Mouse (Mus musculus) liver, postnatal 0 days (tissue): Measurements from ENCODE around the gene Rrnad1. TPM values are rescaled to one million over a fixed set of nuclear protein-coding genes. Genes with fewer than 3 reads are reported as not detected.
A peak's percentile ranks its signal among the peaks of the same experiment; 100 is the strongest.

Experiments used
- ATAC-seq: fragments of 200-750 bp; cut with Nextera tagmentation; 2 replicates; pipeline ENCODE4 v1.8.0; 2017; ENCODE audit warnings: mild to moderate bottlenecking, moderate library complexity
- DNase-seq: peaks from one replicate; pipeline ENCODE4 v3.0.0-alpha.2; 2016
- H3K27ac ChIP-seq: fragments of 300-500 bp; sonication (generic); 2 replicates; pipeline ENCODE4 v1.5.1; 2014; ENCODE audit warnings: antibody characterized with exemption, moderate library complexity, mild to moderate bottlenecking, low read depth
- H3K27me3 ChIP-seq: fragments of 300-500 bp; sonication (generic); 2 replicates; pipeline ENCODE4 v1.6.1; 2014; ENCODE audit warnings: low read length, control low read depth, mixed read lengths; ENCODE audit not compliant: insufficient read depth
- H3K36me3 ChIP-seq: fragments of 300-500 bp; sonication (generic); replicated peaks from 2 replicates; pipeline ENCODE4 v1.6.1; 2014; ENCODE audit warnings: mild to moderate bottlenecking, control low read depth, low read length, moderate library complexity, mixed read lengths; ENCODE audit not compliant: insufficient read depth
- H3K4me1 ChIP-seq: fragments of 300-500 bp; sonication (generic); 2 replicates; pipeline ENCODE4 v1.6.1; 2014; ENCODE audit warnings: antibody characterized with exemption, mild to moderate bottlenecking, control low read depth; ENCODE audit not compliant: insufficient read depth
- H3K4me2 ChIP-seq: fragments of 300-500 bp; sonication (generic); 2 replicates; pipeline ENCODE4 v1.6.1; 2014; ENCODE audit warnings: low read depth, mild to moderate bottlenecking, low read length, moderate library complexity, mixed read lengths
- H3K4me3 ChIP-seq: fragments of 300-500 bp; sonication (generic); 2 replicates; pipeline ENCODE4 v1.5.1; 2014; ENCODE audit warnings: low read depth, low read length
- H3K9ac ChIP-seq: fragments of 300-500 bp; sonication (generic); replicated peaks from 2 replicates; pipeline ENCODE4 v1.6.1; 2014; ENCODE audit warnings: mild to moderate bottlenecking, moderate library complexity
- H3K9me3 ChIP-seq: fragments of 300-500 bp; sonication (generic); 2 replicates; pipeline ENCODE4 v1.6.1; 2016; ENCODE audit warnings: mild to moderate bottlenecking, control low read depth, low read length, mixed read lengths
- CTCF ChIP-seq: sonication (generic); IDR thresholded peaks from 2 replicates; pipeline ENCODE4 v1.5.1; 2016; ENCODE audit warnings: antibody characterized with exemption, low read depth
- EP300 ChIP-seq: IDR thresholded peaks from 2 replicates; pipeline ENCODE4 v1.6.1; 2016; ENCODE audit warnings: antibody characterized with exemption, low read depth, mild to moderate bottlenecking
- WGBS: fragments of 180-500 bp; shearing (Covaris S2); extraction: QIAGEN DNeasy Blood & Tissue Kit; methylation state at CpG from one replicate; pipeline ENCODE4 v1.1.7; 2014; ENCODE audit not compliant: insufficient replicate concordance; 5-methylcytosine and 5-hydroxymethylcytosine counted together
- polyA plus RNA-seq: library from polyadenylated mRNA; unstranded; fragments of >200 nt; fragmentation: Nextera tagmentation; extraction: Ambion mirVana; gene quantifications from 2 replicates; pipeline ENCODE4 v1.2.1, GENCODE M21; 2015

Rrnad1 gene
- 4.3 TPM in 2 replicates for polyA plus RNA-seq

GRCm38 (mm10) chr3:87930078-87930795 is at the start of gene Rrnad1, which contains the start of gene Isg20l2:
Gene Rrnad1 (minus strand): TSS chr3:87930717.
Gene Isg20l2 (plus strand): TSS chr3:87930314.
- Histone ChIP-seq H3K4me2 (peak within 1 kb of the TSS; percentile 90), H3K9ac (peak within 1 kb of the TSS; percentile 88), H3K27ac (peak within 1 kb of the TSS; percentile 95), H3K4me3 (peak within 1 kb of the TSS; percentile 87), H3K4me1 (peaks cover 28% of the 10 kb centered on the region), H3K27me3 (no peaks in the 10 kb centered on the region), H3K36me3 (peaks cover 32% of the 10 kb centered on the region), H3K9me3 (no peaks in the 10 kb centered on the region)
- peak; percentile 96 for ATAC-seq
- WGBS, result under 1% methylated on average over 62 of the region's 78 CpGs
- TF ChIP-seq EP300, result peak; percentile 32; the same call in 1 of the 2 replicates
- peak; percentile 93 for TF ChIP-seq CTCF
- peak; percentile 96 for DNase-seq

GRCm38 (mm10) chr3:87980085-87980484 is 49.6 kb upstream of the Rrnad1 start:
- TF ChIP-seq CTCF (no peak), EP300 (no peak)
- Histone ChIP-seq H3K9me3 (no peaks in the 10 kb centered on the region), H3K4me2 (no peak overlapping the region), H3K36me3 (no peaks in the 10 kb centered on the region), H3K4me1 (peaks cover 20% of the 10 kb centered on the region), H3K4me3 (no peak overlapping the region), H3K27me3 (0 out of 2 replicates have a peak, but pooled peaks cover 3% of the 10 kb centered on the region), H3K9ac (no peak overlapping the region), H3K27ac (no peak overlapping the region)
- ATAC-seq (no peak), DNase-seq (no peak)
- WGBS, result 56% methylated on average over 3 of the region's 3 CpGs

- Histone ChIP-seq H3K9ac (no peak overlapping the region), H3K9me3 (no peaks in the 10 kb centered on the region), H3K4me2 (no peak overlapping the region), H3K36me3 (no peaks in the 10 kb centered on the region), H3K27me3 (peaks cover 7% of the 10 kb centered on the region; the same call in 1 of the 2 replicates), H3K27ac (no peak overlapping the region), H3K4me3 (no peak overlapping the region), H3K4me1 (peaks cover 20% of the 10 kb centered on the region)
- 65% methylated on average over 5 of the region's 5 CpGs for WGBS
- DNase-seq (no peak), ATAC-seq (no peak)
- no peak for TF ChIP-seq CTCF
- no peak for TF ChIP-seq EP300
These were observed 49.0 kb upstream of the Rrnad1 start for GRCm38 (mm10) chr3:87979493-87979892.

GRCm38 (mm10) chr3:87974381-87974987 is 44.0 kb upstream of the Rrnad1 start:
- H3K36me3 ChIP-seq, result no peaks in the 10 kb centered on the region
- H3K9me3 ChIP-seq, result no peaks in the 10 kb centered on the region
- peaks cover 52% of the 10 kb centered on the region for H3K27me3 ChIP-seq
- WGBS, result 62% methylated on average over 12 of the region's 12 CpGs
- DNase-seq (no peak), ATAC-seq (no peak)
- TF ChIP-seq EP300, result no peak
- no peak for TF ChIP-seq CTCF
- peaks cover 13% of the 10 kb centered on the region for H3K4me1 ChIP-seq
- H3K4me2 ChIP-seq, result no peak overlapping the region
- H3K9ac ChIP-seq, result no peak overlapping the region
- no peak overlapping the region for H3K4me3 ChIP-seq
- H3K27ac ChIP-seq, result no peak overlapping the region

- H3K27me3 ChIP-seq, result peaks cover 52% of the 10 kb centered on the region
- H3K9me3 ChIP-seq, result no peaks in the 10 kb centered on the region
- peaks cover 13% of the 10 kb centered on the region for H3K4me1 ChIP-seq
- no peak overlapping the region for H3K9ac ChIP-seq
- no peak overlapping the region for H3K4me2 ChIP-seq
- whole genome bisulfite sequencing, result 65% methylated on average over 14 of the region's 14 CpGs
- no peak overlapping the region for H3K27ac ChIP-seq
- H3K4me3 ChIP-seq, result no peak overlapping the region
- no peaks in the 10 kb centered on the region for H3K36me3 ChIP-seq
- TF ChIP-seq CTCF (no peak), EP300 (no peak)
- ATAC-seq, result no peak
- DNase-seq, result no peak
These were observed 43.3 kb upstream of the Rrnad1 start for GRCm38 (mm10) chr3:87973593-87974380.

GRCm38 (mm10) chr3:87972776-87973175 is 42.3 kb upstream of the Rrnad1 start:
- H3K9me3 ChIP-seq, result no peaks in the 10 kb centered on the region
- ATAC-seq (no peak), DNase-seq (no peak)
- H3K27me3 ChIP-seq, result peaks cover 56% of the 10 kb centered on the region
- H3K4me3 ChIP-seq, result no peak overlapping the region
- H3K36me3 ChIP-seq, result no peaks in the 10 kb centered on the region
- TF ChIP-seq EP300, result no peak
- TF ChIP-seq CTCF, result no peak
- no peak overlapping the region for H3K27ac ChIP-seq
- no peak overlapping the region for H3K9ac ChIP-seq
- 36% methylated on average over 5 of the region's 5 CpGs for WGBS
- H3K4me2 ChIP-seq, result peak overlapping the region; percentile 66
- peaks cover 13% of the 10 kb centered on the region for H3K4me1 ChIP-seq
